Mouse (Mus musculus) neural tube, embryonic 13.5 days (tissue): ENCODE results near the gene Prm1. TPM values are rescaled to one million over a fixed set of nuclear protein-coding genes. Genes with fewer than 3 reads are reported as not detected.

Source experiments
- ATAC-seq: fragments of 200-750 bp; cut with Nextera tagmentation; 2 replicates; pipeline ENCODE4 v1.8.0; 2017; ENCODE audit warnings: low read depth, mild to moderate bottlenecking, moderate TSS enrichment, moderate library complexity
- H3K27ac ChIP-seq: fragments of 300-500 bp; sonication (generic); replicated peaks from 2 replicates; pipeline ENCODE4 v1.5.1; 2015; ENCODE audit warnings: moderate library complexity, mild to moderate bottlenecking, inconsistent platforms
- H3K27me3 ChIP-seq: fragments of 300-500 bp; sonication (generic); 2 replicates; pipeline ENCODE4 v1.6.1; 2015; ENCODE audit warnings: mild to moderate bottlenecking, inconsistent platforms
- H3K36me3 ChIP-seq: fragments of 300-500 bp; sonication (generic); 2 replicates; pipeline ENCODE4 v1.6.1; 2015; ENCODE audit warnings: mild to moderate bottlenecking, inconsistent platforms
- H3K4me1 ChIP-seq: fragments of 300-500 bp; sonication (generic); replicated peaks from 2 replicates; pipeline ENCODE4 v1.6.1; 2015; ENCODE audit warnings: inconsistent platforms
- H3K4me2 ChIP-seq: fragments of 300-500 bp; sonication (generic); 2 replicates; pipeline ENCODE4 v1.6.1; 2015; ENCODE audit warnings: inconsistent platforms, mild to moderate bottlenecking, moderate library complexity
- H3K4me3 ChIP-seq: fragments of 300-500 bp; sonication (generic); 2 replicates; pipeline ENCODE4 v1.5.1; 2015; ENCODE audit warnings: mild to moderate bottlenecking, inconsistent platforms
- H3K9ac ChIP-seq: fragments of 300-500 bp; sonication (generic); 2 replicates; pipeline ENCODE4 v1.6.1; 2015; ENCODE audit warnings: moderate library complexity, mild to moderate bottlenecking, inconsistent platforms
- H3K9me3 ChIP-seq: fragments of 300-500 bp; sonication (generic); 2 replicates; pipeline ENCODE4 v1.6.1; 2016; ENCODE audit warnings: inconsistent platforms
- WGBS: fragments of 180-500 bp; shearing (Covaris S2); methylation state at CpG from one replicate; pipeline ENCODE4 v1.1.7; 2015; 5-methylcytosine and 5-hydroxymethylcytosine counted together
- polyA plus RNA-seq: library from polyadenylated mRNA; unstranded; fragments of >200 nt; fragmentation: Nextera tagmentation; extraction: Ambion mirVana; gene quantifications from 2 replicates; pipeline ENCODE4 v1.2.1, GENCODE M21; 2015

The Prm1 gene
- polyA plus RNA-seq, 1 experiment from 2014 or later = 0.64 TPM

- Histone ChIP-seq H3K4me1 (0 out of 2 replicates have a peak, but pooled peaks cover 3% of the 10 kb centered on the region), H3K4me2 (no peak overlapping the region), H3K9ac (no peak overlapping the region), H3K27me3 (no peaks in the 10 kb centered on the region), H3K9me3 (no peaks in the 10 kb centered on the region), H3K4me3 (no peak overlapping the region), H3K36me3 (no peaks in the 10 kb centered on the region), H3K27ac (no peak overlapping the region)
- WGBS = 84% methylated on average over 4 of the region's 4 CpGs
- no peak for ATAC-seq
These were observed 30.9 kb downstream of the Prm1 start for GRCm38 (mm10) chr16:10774726-10775125.

- ATAC-seq = no peak
- Histone ChIP-seq H3K4me1 (0 out of 2 replicates have a peak, but pooled peaks cover 5% of the 10 kb centered on the region), H3K27ac (no peak overlapping the region), H3K9me3 (no peaks in the 10 kb centered on the region), H3K36me3 (no peaks in the 10 kb centered on the region), H3K9ac (no peak overlapping the region), H3K4me2 (no peak overlapping the region), H3K4me3 (no peak overlapping the region), H3K27me3 (0 out of 2 replicates have a peak, but pooled peaks cover 3% of the 10 kb centered on the region)
- WGBS = 89% methylated on average over 8 of the region's 8 CpGs
These were observed 32.1 kb downstream of the Prm1 start for GRCm38 (mm10) chr16:10773543-10773942.

DNA sequence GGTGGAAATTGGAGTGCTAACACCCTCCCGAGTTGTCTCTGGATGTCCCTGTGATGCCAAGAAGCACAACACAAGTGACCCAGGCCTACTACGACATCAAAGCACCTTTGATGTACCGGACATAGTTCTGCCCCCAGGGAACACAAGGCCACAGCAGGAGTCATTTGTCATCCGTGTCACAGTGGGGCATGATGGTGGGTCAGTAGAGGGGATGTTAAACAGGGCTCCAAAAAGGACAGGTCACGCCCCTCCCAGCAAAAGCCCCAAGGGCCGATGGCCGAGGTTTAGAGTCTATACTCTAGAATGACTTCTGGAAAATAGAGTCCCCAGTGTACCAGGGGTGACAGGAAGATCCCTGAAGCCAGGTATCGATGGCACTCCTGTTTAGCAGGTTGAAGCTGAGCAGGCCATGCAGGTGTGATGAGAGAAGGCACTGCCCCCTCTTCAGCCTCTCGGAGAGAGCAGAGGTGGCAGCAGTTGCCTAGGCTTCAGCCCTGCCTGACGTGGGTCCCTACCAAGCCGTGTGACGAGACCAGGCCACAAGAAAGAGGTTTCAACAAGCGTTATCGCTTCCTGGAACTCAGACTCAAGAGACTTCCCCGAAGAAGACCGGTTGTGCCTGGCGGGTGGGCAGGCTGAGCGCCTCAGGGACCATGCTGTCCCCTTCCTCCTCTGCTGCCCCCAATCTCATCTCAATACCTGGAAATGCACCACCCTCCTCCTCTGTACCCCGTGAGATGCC, 33.7 kb downstream of the Prm1 start:
- Histone ChIP-seq H3K9me3 (no peaks in the 10 kb centered on the region), H3K27me3 (0 out of 2 replicates have a peak, but pooled peaks cover 3% of the 10 kb centered on the region), H3K4me1 (0 out of 2 replicates have a peak, but pooled peaks cover 5% of the 10 kb centered on the region), H3K4me3 (no peak overlapping the region), H3K9ac (no peak overlapping the region), H3K4me2 (no peak overlapping the region), H3K27ac (no peak overlapping the region), H3K36me3 (no peaks in the 10 kb centered on the region)
- ATAC-seq = no peak
- 48% methylated on average over 19 of the region's 19 CpGs for WGBS

- Histone ChIP-seq H3K9ac (no peak overlapping the region), H3K4me3 (no peak overlapping the region), H3K27me3 (0 out of 2 replicates have a peak, but pooled peaks cover 3% of the 10 kb centered on the region), H3K36me3 (no peaks in the 10 kb centered on the region), H3K27ac (no peak overlapping the region), H3K4me2 (no peak overlapping the region), H3K4me1 (0 out of 2 replicates have a peak, but pooled peaks cover 5% of the 10 kb centered on the region), H3K9me3 (no peaks in the 10 kb centered on the region)
- ATAC-seq = no peak
- 68% methylated on average over 4 of the region's 4 CpGs for WGBS
These were observed 34.9 kb downstream of the Prm1 start for GRCm38 (mm10) chr16:10770531-10771325.

DNA sequence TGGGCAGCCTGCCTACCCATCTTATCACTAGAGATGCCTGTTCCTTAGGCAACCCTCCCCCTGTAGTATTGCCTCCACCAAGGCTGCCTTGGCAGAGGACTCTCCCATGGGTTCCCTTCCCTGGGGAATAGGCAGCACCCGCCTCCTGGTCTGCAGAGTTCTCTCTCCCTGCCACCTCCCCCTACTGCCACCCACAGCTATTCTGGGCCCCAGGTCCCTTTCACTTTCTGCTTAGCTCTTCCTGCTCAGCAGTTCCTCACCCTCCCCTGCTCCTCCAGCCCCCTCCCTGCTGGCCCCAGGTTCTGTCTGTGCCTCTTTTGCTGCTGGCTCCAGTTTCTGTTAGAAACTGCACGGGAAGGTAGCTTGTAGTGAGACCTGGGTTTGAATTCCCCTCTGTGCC, 36.0 kb downstream of the Prm1 start:
- no peak overlapping the region for H3K4me3 ChIP-seq
- WGBS = 43% methylated on average over 2 of the region's 2 CpGs
- 0 out of 2 replicates have a peak, but pooled peaks cover 5% of the 10 kb centered on the region for H3K4me1 ChIP-seq
- H3K9ac ChIP-seq = no peak overlapping the region
- 0 out of 2 replicates have a peak, but pooled peaks cover 3% of the 10 kb centered on the region for H3K27me3 ChIP-seq
- H3K4me2 ChIP-seq = no peak overlapping the region
- no peak for ATAC-seq
- H3K27ac ChIP-seq = no peak overlapping the region
- H3K36me3 ChIP-seq = no peaks in the 10 kb centered on the region
- H3K9me3 ChIP-seq = no peaks in the 10 kb centered on the region

GRCm38 (mm10) chr16:10768821-10769220, 36.8 kb downstream of the Prm1 start:
- Histone ChIP-seq H3K9me3 (no peaks in the 10 kb centered on the region), H3K4me3 (no peak overlapping the region), H3K27ac (no peak overlapping the region), H3K9ac (no peak overlapping the region), H3K4me2 (no peak overlapping the region), H3K36me3 (no peaks in the 10 kb centered on the region), H3K27me3 (0 out of 2 replicates have a peak, but pooled peaks cover 3% of the 10 kb centered on the region), H3K4me1 (0 out of 2 replicates have a peak, but pooled peaks cover 5% of the 10 kb centered on the region)
- WGBS = 61% methylated on average over 9 of the region's 9 CpGs
- ATAC-seq = no peak

GRCm38 (mm10) chr16:10767158-10767557, 38.5 kb downstream of the Prm1 start:
- Histone ChIP-seq H3K27me3 (0 out of 2 replicates have a peak, but pooled peaks cover 3% of the 10 kb centered on the region), H3K9ac (no peak overlapping the region), H3K4me2 (no peak overlapping the region), H3K4me3 (no peak overlapping the region), H3K27ac (no peak overlapping the region), H3K4me1 (0 out of 2 replicates have a peak, but pooled peaks cover 5% of the 10 kb centered on the region), H3K9me3 (no peaks in the 10 kb centered on the region), H3K36me3 (no peaks in the 10 kb centered on the region)
- no peak for ATAC-seq
- WGBS = 59% methylated on average over 4 of the region's 4 CpGs

DNA sequence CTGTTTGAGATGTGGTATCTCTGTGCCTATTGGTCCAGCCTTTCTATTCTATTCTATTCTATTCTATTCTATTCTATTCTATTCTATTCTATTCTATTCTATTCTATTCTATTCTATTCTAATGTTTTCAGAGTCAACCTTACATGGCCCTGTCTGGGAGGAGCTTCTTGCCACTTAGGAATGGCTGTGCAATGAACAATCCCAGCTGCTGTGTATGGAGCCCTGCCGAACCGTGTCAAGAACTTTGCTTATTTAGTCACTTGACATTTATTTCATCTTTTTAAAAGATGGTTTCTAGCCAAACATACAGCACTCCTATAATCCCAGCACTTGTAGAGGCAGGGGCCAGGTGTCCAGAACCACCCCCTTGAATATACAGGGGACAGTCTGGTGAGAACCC, 41.3 kb downstream of the Prm1 start:
- H3K27me3 ChIP-seq = 0 out of 2 replicates have a peak, but pooled peaks cover 3% of the 10 kb centered on the region
- no peaks in the 10 kb centered on the region for H3K9me3 ChIP-seq
- H3K4me1 ChIP-seq = peaks cover 5% of the 10 kb centered on the region; the same call in 1 of the 2 replicates
- H3K4me3 ChIP-seq = no peak overlapping the region
- no peak for ATAC-seq
- WGBS = 58% methylated on average over 2 of the region's 2 CpGs
- no peaks in the 10 kb centered on the region for H3K36me3 ChIP-seq
- H3K9ac ChIP-seq = no peak overlapping the region
- H3K27ac ChIP-seq = no peak overlapping the region
- no peak overlapping the region for H3K4me2 ChIP-seq

- no peak for ATAC-seq
- Histone ChIP-seq H3K9me3 (no peaks in the 10 kb centered on the region), H3K27ac (no peak overlapping the region), H3K9ac (no peak overlapping the region), H3K36me3 (no peaks in the 10 kb centered on the region), H3K27me3 (0 out of 2 replicates have a peak, but pooled peaks cover under 1% of the 10 kb centered on the region), H3K4me2 (no peak overlapping the region), H3K4me1 (peaks cover 5% of the 10 kb centered on the region; the same call in 1 of the 2 replicates), H3K4me3 (no peak overlapping the region)
- 73% methylated on average over 6 of the region's 6 CpGs for WGBS
These were observed 41.9 kb downstream of the Prm1 start for GRCm38 (mm10) chr16:10763540-10764264.

- Histone ChIP-seq H3K4me2 (no peak overlapping the region), H3K36me3 (no peaks in the 10 kb centered on the region), H3K4me1 (peaks cover 5% of the 10 kb centered on the region; the same call in 1 of the 2 replicates), H3K27ac (no peak overlapping the region), H3K9me3 (no peaks in the 10 kb centered on the region), H3K4me3 (no peak overlapping the region), H3K27me3 (no peaks in the 10 kb centered on the region), H3K9ac (no peak overlapping the region)
- 72% methylated on average over 5 of the region's 5 CpGs for WGBS
- ATAC-seq = no peak
These were observed 43.0 kb downstream of the Prm1 start for GRCm38 (mm10) chr16:10762569-10763180.

DNA sequence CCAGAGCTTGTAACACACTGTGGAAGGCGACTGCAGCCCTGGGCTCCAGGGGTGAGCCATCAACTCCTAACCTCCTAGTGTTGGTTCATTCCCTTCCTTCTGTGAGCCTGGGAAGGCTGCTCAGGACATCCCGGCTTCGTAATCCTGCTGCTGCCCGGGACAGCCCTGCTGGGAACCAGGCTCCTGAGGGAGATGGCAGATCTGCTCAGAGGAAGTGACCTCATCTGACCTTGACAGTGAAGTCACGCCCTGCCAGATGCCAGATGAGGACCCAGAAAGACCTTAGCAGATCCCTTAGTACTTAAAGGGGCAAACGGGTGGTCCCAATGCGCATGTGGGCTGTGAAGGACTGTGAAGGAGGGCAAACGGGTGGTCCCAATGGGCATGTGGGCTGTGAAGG, 44.5 kb downstream of the Prm1 start:
- H3K36me3 ChIP-seq = no peaks in the 10 kb centered on the region
- no peak overlapping the region for H3K4me2 ChIP-seq
- no peak overlapping the region for H3K9ac ChIP-seq
- H3K4me3 ChIP-seq = no peak overlapping the region
- no peaks in the 10 kb centered on the region for H3K27me3 ChIP-seq
- peaks cover 5% of the 10 kb centered on the region; the same call in 1 of the 2 replicates for H3K4me1 ChIP-seq
- H3K9me3 ChIP-seq = no peaks in the 10 kb centered on the region
- no peak for ATAC-seq
- WGBS = 82% methylated on average over 8 of the region's 8 CpGs
- no peak overlapping the region for H3K27ac ChIP-seq
